Mouse (Mus musculus): Measurements from ENCODE around the gene Ntm. TPM values are rescaled to one million over a fixed set of nuclear protein-coding genes. Genes with fewer than 3 reads are reported as not detected.

The Ntm gene
- polyA plus RNA-seq, 1 experiment from 2014 or later: 156 TPM

DNA sequence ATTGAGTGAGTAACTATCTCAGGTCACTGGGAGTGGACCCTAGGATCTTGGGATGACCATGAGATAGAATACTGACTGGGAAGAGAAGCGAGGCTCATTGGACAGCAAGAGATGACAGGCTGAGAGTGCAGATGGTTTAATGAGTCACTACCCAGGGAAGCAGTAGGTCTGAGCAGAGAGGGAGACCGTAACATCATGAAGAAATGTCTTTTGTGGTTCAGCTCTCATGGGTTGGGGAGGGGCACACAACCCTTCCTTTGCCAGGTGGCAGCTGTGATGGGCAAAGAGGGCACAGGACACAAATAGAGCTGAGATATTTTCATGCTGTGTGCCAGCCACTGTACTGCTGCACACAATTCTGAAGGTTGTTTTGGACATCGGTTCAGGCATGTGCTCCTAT is 724.0 kb downstream of the Ntm start:
- H3K4me2 ChIP-seq: no peak overlapping the region
- no peaks in the 10 kb centered on the region for H3K27me3 ChIP-seq
- H3K27ac ChIP-seq: no peak overlapping the region
- peaks cover 5% of the 10 kb centered on the region; the same call in 1 of the 2 replicates for H3K4me1 ChIP-seq (replicated peaks)
- H3K4me3 ChIP-seq: no peak overlapping the region
- no peaks in the 10 kb centered on the region for H3K9me3 ChIP-seq
- no peaks in the 10 kb centered on the region for H3K36me3 ChIP-seq
- ATAC-seq (ENCODE audit: low FRiP score): no peak
- no peak overlapping the region for H3K9ac ChIP-seq
- 88% methylated on average over 3 of the region's 3 CpGs for WGBS

GRCm38 (mm10) chr9:29236752-29237151 is 726.2 kb downstream of the Ntm start:
- no peaks in the 10 kb centered on the region for H3K27me3 ChIP-seq
- no peak for ATAC-seq (ENCODE audit: low FRiP score)
- no peak overlapping the region for H3K4me2 ChIP-seq
- H3K4me1 ChIP-seq (replicated peaks): peaks cover 6% of the 10 kb centered on the region
- no peaks in the 10 kb centered on the region for H3K9me3 ChIP-seq
- H3K9ac ChIP-seq: no peak overlapping the region
- no peaks in the 10 kb centered on the region for H3K36me3 ChIP-seq
- H3K4me3 ChIP-seq: no peak overlapping the region
- no peak overlapping the region for H3K27ac ChIP-seq
- WGBS: 89% methylated on average over 3 of the region's 3 CpGs

DNA sequence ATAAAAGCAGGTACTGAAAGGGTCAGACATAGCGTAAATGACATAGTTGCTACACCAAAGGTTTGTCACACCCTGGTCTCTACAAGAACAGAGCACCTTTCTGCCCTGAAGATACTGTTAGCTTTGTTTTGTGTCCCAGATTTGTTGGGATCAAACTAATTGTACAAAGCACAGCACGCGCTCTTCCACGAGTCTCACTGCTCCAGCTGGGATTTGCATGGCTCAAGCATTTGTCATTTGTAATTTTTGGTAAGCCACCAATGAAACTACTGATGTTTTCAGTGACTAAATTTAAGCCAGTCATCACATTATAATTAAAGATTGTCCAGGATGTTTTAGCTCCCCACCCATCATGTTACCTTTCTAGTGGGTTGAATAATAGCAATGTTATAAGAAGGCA is 735.2 kb downstream of the Ntm start:
- Histone ChIP-seq H3K27ac (no peak overlapping the region), H3K9ac (no peak overlapping the region), H3K27me3 (no peaks in the 10 kb centered on the region), H3K4me3 (no peak overlapping the region), H3K4me2 (no peak overlapping the region), H3K4me1 (replicated peaks) (peaks cover 16% of the 10 kb centered on the region), H3K9me3 (no peaks in the 10 kb centered on the region), H3K36me3 (no peaks in the 10 kb centered on the region)
- WGBS: 91% methylated on average over 4 of the region's 4 CpGs
- no peak for ATAC-seq (ENCODE audit: low FRiP score)

- Histone ChIP-seq H3K9me3 (no peaks in the 10 kb centered on the region), H3K27me3 (no peaks in the 10 kb centered on the region), H3K4me3 (no peak overlapping the region), H3K4me1 (replicated peaks) (peaks cover 24% of the 10 kb centered on the region), H3K9ac (no peak overlapping the region), H3K36me3 (no peaks in the 10 kb centered on the region), H3K27ac (no peak overlapping the region), H3K4me2 (no peak overlapping the region)
- ATAC-seq (ENCODE audit: low FRiP score): no peak
- 51% methylated on average over 10 of the region's 10 CpGs for WGBS
Observed at GRCm38 (mm10) chr9:29222915-29223545, 739.9 kb downstream of the Ntm start.

DNA sequence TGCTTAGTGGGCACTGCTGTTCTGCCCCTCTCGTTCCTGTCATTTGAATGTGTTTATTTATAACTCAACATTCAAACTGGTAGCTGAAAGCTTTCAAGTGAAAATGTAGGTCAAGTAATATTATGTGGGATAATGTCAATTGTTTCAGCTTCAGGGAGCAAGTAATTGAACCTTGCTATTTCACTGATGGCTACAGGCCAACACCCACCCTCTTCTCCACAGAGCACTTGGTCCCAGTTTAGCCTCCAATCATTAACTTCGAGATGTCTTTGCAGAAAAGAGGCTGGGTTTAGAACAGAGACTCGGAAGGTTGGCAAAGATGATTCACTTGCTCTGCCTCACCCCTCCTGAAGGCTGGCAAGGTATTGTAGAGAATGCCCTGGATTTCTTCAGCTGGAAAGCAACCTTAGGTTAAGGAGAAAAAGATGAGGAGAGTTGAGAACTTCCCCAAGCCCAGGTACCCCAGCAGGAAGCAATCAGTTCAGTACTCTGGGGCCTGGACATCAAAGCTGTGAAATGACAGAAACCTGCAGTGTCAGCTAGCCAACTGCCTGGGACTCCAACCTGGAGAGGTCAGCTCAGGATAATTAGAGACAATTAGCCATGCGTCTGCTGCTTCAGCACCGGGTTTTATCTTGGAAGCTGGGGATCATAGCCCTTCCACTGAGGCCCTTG is 741.9 kb downstream of the Ntm start:
- Histone ChIP-seq H3K9ac (no peak overlapping the region), H3K27ac (no peak overlapping the region), H3K4me3 (no peak overlapping the region), H3K9me3 (no peaks in the 10 kb centered on the region), H3K4me1 (replicated peaks) (peaks cover 27% of the 10 kb centered on the region), H3K27me3 (no peaks in the 10 kb centered on the region), H3K36me3 (no peaks in the 10 kb centered on the region), H3K4me2 (no peak overlapping the region)
- no peak for ATAC-seq (ENCODE audit: low FRiP score)
- WGBS: 29% methylated on average over 5 of the region's 5 CpGs

DNA sequence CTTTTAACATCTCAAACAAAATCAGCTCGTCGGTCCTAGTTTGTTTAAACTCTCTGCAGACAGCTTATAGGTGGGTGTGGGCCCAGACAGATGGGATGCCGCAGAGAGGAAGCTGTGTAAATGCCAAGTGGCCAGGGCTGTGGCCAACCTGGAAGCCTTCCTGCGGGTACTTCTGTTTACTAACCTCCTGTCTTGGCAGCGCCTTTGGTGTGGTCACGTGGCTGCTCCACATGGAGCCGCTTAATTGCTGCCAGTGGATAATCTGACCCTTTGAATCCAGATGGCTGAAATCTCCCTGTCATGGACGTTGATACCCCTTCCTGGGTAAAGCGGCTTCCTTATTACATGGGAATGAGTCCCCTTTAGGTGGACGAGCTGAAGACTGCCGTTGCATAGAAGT is 742.4 kb downstream of the Ntm start:
- no peak overlapping the region for H3K9ac ChIP-seq
- peaks cover 27% of the 10 kb centered on the region for H3K4me1 ChIP-seq (replicated peaks)
- no peak overlapping the region for H3K4me2 ChIP-seq
- H3K27ac ChIP-seq: no peak overlapping the region
- no peaks in the 10 kb centered on the region for H3K9me3 ChIP-seq
- H3K27me3 ChIP-seq: no peaks in the 10 kb centered on the region
- no peaks in the 10 kb centered on the region for H3K36me3 ChIP-seq
- WGBS: 52% methylated on average over 11 of the region's 11 CpGs
- no peak overlapping the region for H3K4me3 ChIP-seq
- no peak for ATAC-seq (ENCODE audit: low FRiP score)

DNA sequence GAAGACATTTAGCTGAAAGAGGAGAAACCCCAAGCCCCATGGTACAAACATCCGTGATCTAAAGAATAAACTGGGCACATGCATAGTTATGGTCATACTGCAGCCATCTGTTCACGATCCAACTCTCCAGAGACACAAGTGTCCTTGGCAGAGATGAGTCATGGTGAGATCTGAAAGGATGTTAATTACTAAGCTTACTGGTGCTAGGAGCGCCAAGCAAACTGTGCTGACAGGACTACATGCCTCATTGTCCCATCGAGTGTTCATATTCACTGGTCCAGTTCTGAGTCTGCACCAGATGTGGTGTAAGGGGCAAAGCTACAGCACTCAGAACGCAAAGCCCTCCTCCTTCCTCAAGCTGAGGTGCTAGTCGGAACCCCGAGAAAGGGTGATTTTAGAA is 745.0 kb downstream of the Ntm start:
- no peaks in the 10 kb centered on the region for H3K9me3 ChIP-seq
- H3K4me1 ChIP-seq (replicated peaks): peaks cover 22% of the 10 kb centered on the region
- H3K27ac ChIP-seq: no peak overlapping the region
- H3K4me3 ChIP-seq: no peak overlapping the region
- ATAC-seq (ENCODE audit: low FRiP score): no peak
- H3K9ac ChIP-seq: no peak overlapping the region
- 78% methylated on average over 7 of the region's 7 CpGs for WGBS
- H3K36me3 ChIP-seq: no peaks in the 10 kb centered on the region
- H3K27me3 ChIP-seq: no peaks in the 10 kb centered on the region
- H3K4me2 ChIP-seq: no peak overlapping the region

- Histone ChIP-seq H3K36me3 (no peaks in the 10 kb centered on the region), H3K9ac (no peak overlapping the region), H3K4me3 (no peak overlapping the region), H3K9me3 (no peaks in the 10 kb centered on the region), H3K27me3 (no peaks in the 10 kb centered on the region), H3K4me1 (replicated peaks) (peaks cover 15% of the 10 kb centered on the region), H3K27ac (no peak overlapping the region), H3K4me2 (no peak overlapping the region)
- 41% methylated on average over 8 of the region's 8 CpGs for WGBS
- ATAC-seq (ENCODE audit: low FRiP score): no peak
Observed at GRCm38 (mm10) chr9:29216528-29216927, 746.4 kb downstream of the Ntm start.

- H3K4me1 ChIP-seq (replicated peaks): peaks cover 9% of the 10 kb centered on the region; the same call in 1 of the 2 replicates
- H3K27ac ChIP-seq: no peak overlapping the region
- no peaks in the 10 kb centered on the region for H3K27me3 ChIP-seq
- H3K4me3 ChIP-seq: no peak overlapping the region
- H3K36me3 ChIP-seq: no peaks in the 10 kb centered on the region
- 94% methylated on average over 2 of the region's 2 CpGs for WGBS
- no peak overlapping the region for H3K4me2 ChIP-seq
- H3K9me3 ChIP-seq: no peaks in the 10 kb centered on the region
- no peak overlapping the region for H3K9ac ChIP-seq
- ATAC-seq (ENCODE audit: low FRiP score): no peak
Observed at GRCm38 (mm10) chr9:29215796-29216195, 747.1 kb downstream of the Ntm start.

GRCm38 (mm10) chr9:29215241-29215640 is 747.7 kb downstream of the Ntm start:
- Histone ChIP-seq H3K4me1 (replicated peaks) (peaks cover 9% of the 10 kb centered on the region; the same call in 1 of the 2 replicates), H3K9me3 (no peaks in the 10 kb centered on the region), H3K9ac (no peak overlapping the region), H3K27me3 (no peaks in the 10 kb centered on the region), H3K36me3 (no peaks in the 10 kb centered on the region), H3K4me2 (no peak overlapping the region), H3K27ac (no peak overlapping the region), H3K4me3 (no peak overlapping the region)
- no peak for ATAC-seq (ENCODE audit: low FRiP score)
- 41% methylated on average over 1 of the region's 1 CpGs for WGBS

GRCm38 (mm10) chr9:29209243-29209642 is 753.7 kb downstream of the Ntm start:
- H3K9me3 ChIP-seq: no peaks in the 10 kb centered on the region
- no peak overlapping the region for H3K4me2 ChIP-seq
- no peak overlapping the region for H3K4me3 ChIP-seq
- peaks cover 33% of the 10 kb centered on the region for H3K4me1 ChIP-seq (replicated peaks)
- no peaks in the 10 kb centered on the region for H3K27me3 ChIP-seq
- no peak overlapping the region for H3K9ac ChIP-seq
- 69% methylated on average over 2 of the region's 2 CpGs for WGBS
- ATAC-seq (ENCODE audit: low FRiP score): no peak
- H3K36me3 ChIP-seq: no peaks in the 10 kb centered on the region
- H3K27ac ChIP-seq: peak overlapping the region; percentile 52

DNA sequence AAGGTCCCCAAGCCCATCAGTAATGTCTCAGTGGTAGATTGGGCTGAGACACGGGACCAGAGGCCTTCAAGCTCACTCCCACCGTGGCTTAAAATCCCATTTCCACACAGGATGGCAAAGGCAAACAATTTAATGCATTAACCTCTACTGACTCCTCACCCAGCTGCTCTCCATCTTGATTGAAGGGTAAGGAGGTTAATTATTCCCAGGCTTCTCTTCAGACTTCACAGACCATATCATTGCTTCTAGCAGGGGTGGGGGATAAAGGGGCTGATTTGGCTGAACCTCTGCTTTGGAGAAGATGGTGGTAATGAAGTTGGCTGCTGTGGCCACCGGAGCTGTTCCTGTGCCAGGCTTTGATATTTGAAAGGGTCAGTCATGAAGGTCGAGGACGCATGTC is 754.8 kb downstream of the Ntm start:
- H3K4me2 ChIP-seq: no peak overlapping the region
- H3K36me3 ChIP-seq: no peaks in the 10 kb centered on the region
- H3K27me3 ChIP-seq: no peaks in the 10 kb centered on the region
- H3K27ac ChIP-seq: peak overlapping the region; percentile 61
- ATAC-seq (ENCODE audit: low FRiP score): no peak
- H3K9ac ChIP-seq: no peak overlapping the region
- no peak overlapping the region for H3K4me3 ChIP-seq
- no peaks in the 10 kb centered on the region for H3K9me3 ChIP-seq
- WGBS: 54% methylated on average over 5 of the region's 5 CpGs
- H3K4me1 ChIP-seq (replicated peaks): peaks cover 33% of the 10 kb centered on the region

GRCm38 (mm10) chr9:29205680-29206079 is 757.3 kb downstream of the Ntm start:
- peak overlapping the region; percentile 64 for H3K27ac ChIP-seq

More at GRCm38 (mm10) chr9:29205680-29206079, 757.3 kb downstream of the Ntm start:
- Histone ChIP-seq H3K4me1 (replicated peaks) (peaks cover 51% of the 10 kb centered on the region), H3K27me3 (no peaks in the 10 kb centered on the region), H3K4me2 (no peak overlapping the region), H3K9me3 (no peaks in the 10 kb centered on the region), H3K9ac (no peak overlapping the region), H3K4me3 (no peak overlapping the region), H3K36me3 (no peaks in the 10 kb centered on the region)
- no peak for ATAC-seq (ENCODE audit: low FRiP score)
- WGBS: 57% methylated on average over 4 of the region's 4 CpGs
